Mouse (Mus musculus) liver, embryonic 12.5 days (tissue): ENCODE measurements around the gene Nme3. TPM values are rescaled to one million over a fixed set of nuclear protein-coding genes. Genes with fewer than 3 reads are reported as not detected.

Experiments used
- ATAC-seq: fragments of 200-750 bp; cut with Nextera tagmentation; 2 replicates; pipeline ENCODE4 v1.8.0; 2017; ENCODE audit warnings: moderate number of reproducible peaks, mild to moderate bottlenecking, moderate library complexity
- H3K27ac ChIP-seq: fragments of 300-500 bp; sonication (generic); 2 replicates; pipeline ENCODE4 v1.5.1; 2016; ENCODE audit warnings: mild to moderate bottlenecking
- H3K27me3 ChIP-seq: fragments of 300-500 bp; sonication (generic); replicated peaks from 2 replicates; pipeline ENCODE4 v1.6.1; 2016; ENCODE audit warnings: mild to moderate bottlenecking, moderate library complexity
- H3K36me3 ChIP-seq: fragments of 300-500 bp; sonication (generic); 2 replicates; pipeline ENCODE4 v1.6.1; 2016; ENCODE audit warnings: mild to moderate bottlenecking, moderate library complexity
- H3K4me1 ChIP-seq: fragments of 300-500 bp; sonication (generic); 2 replicates; pipeline ENCODE4 v1.6.1; 2016
- H3K4me2 ChIP-seq: fragments of 300-500 bp; sonication (generic); 2 replicates; pipeline ENCODE4 v1.6.1; 2016; ENCODE audit warnings: mild to moderate bottlenecking, moderate library complexity
- H3K4me3 ChIP-seq: fragments of 300-500 bp; sonication (generic); 2 replicates; pipeline ENCODE4 v1.5.1; 2016; ENCODE audit warnings: mild to moderate bottlenecking, moderate library complexity
- H3K9ac ChIP-seq: fragments of 300-500 bp; sonication (generic); 2 replicates; pipeline ENCODE4 v1.6.1; 2016; ENCODE audit warnings: mild to moderate bottlenecking, moderate library complexity
- H3K9me3 ChIP-seq: fragments of 300-500 bp; sonication (generic); replicated peaks from 2 replicates; pipeline ENCODE4 v1.6.1; 2016; ENCODE audit warnings: mild to moderate bottlenecking, moderate library complexity
- WGBS: fragments of 180-500 bp; shearing (Covaris S2); methylation state at CpG from one replicate; pipeline ENCODE4 v1.1.7; 2016; ENCODE audit not compliant: insufficient replicate concordance; 5-methylcytosine and 5-hydroxymethylcytosine counted together
- polyA plus RNA-seq: library from polyadenylated mRNA; unstranded; fragments of >200 nt; fragmentation: Nextera tagmentation; extraction: Ambion mirVana; gene quantifications from 2 replicates; pipeline ENCODE4 v1.2.1, GENCODE M21; 2016

Nme3 gene
- polyA plus RNA-seq, 1 experiment from 2014 or later: 67.9 TPM

- H3K4me3 ChIP-seq: no peak overlapping the region
- peak overlapping the region; percentile 25 for H3K9ac ChIP-seq
- H3K4me2 ChIP-seq: peak overlapping the region; percentile 23; the same call in 1 of the 2 replicates
- peak; percentile 73 for ATAC-seq
- peaks cover 40% of the 10 kb centered on the region for H3K4me1 ChIP-seq
- no peaks in the 10 kb centered on the region for H3K9me3 ChIP-seq
- no peaks in the 10 kb centered on the region for H3K27me3 ChIP-seq
- H3K36me3 ChIP-seq: peaks cover 89% of the 10 kb centered on the region
- H3K27ac ChIP-seq: peak overlapping the region; percentile 80
- 91% methylated on average over 8 of the region's 8 CpGs for WGBS
These were observed 36.2 kb upstream of the Nme3 start for GRCm38 (mm10) chr17:24860076-24860475.

DNA sequence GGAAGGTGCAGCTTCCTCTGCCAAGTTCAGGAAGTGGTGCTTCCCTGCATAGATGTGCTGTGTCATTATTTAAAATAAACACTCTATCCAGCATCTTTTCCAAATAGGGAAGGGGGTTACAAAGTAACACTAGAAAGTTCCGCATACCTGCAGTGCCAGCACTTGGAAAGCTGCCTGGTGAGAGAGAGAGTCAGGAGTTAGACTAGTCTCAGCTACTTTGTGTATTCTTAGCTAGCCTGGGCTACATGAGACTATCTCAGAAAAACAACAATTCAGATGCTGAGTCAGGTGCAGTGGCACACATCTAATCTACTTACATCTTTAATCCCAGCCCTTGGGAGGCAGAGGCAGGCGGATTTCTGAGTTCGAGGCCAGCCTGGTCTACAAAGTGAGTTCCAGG lies 34.5 kb upstream of the Nme3 start:
- WGBS: 79% methylated on average over 3 of the region's 3 CpGs
- H3K27me3 ChIP-seq: no peaks in the 10 kb centered on the region
- no peak overlapping the region for H3K4me2 ChIP-seq
- ATAC-seq: no peak
- H3K4me3 ChIP-seq: no peak overlapping the region
- H3K36me3 ChIP-seq: peaks cover 83% of the 10 kb centered on the region
- H3K27ac ChIP-seq: no peak overlapping the region
- no peak overlapping the region for H3K9ac ChIP-seq
- peaks cover 35% of the 10 kb centered on the region for H3K4me1 ChIP-seq
- H3K9me3 ChIP-seq: no peaks in the 10 kb centered on the region

- Histone ChIP-seq H3K9me3 (no peaks in the 10 kb centered on the region), H3K4me2 (no peak within 1 kb of the TSS), H3K36me3 (peaks cover 55% of the 10 kb centered on the region), H3K4me3 (no peak within 1 kb of the TSS), H3K27ac (no peak within 1 kb of the TSS), H3K27me3 (no peaks in the 10 kb centered on the region), H3K9ac (no peak within 1 kb of the TSS), H3K4me1 (no peaks in the 10 kb centered on the region)
- no peak for ATAC-seq
- WGBS: 77% methylated on average over 8 of the region's 8 CpGs
These were observed 30.5 kb upstream of the Nme3 start, which contains the start of gene Igfals for GRCm38 (mm10) chr17:24865776-24866175. Igfals (plus strand) TSS chr17:24865997.

GRCm38 (mm10) chr17:24867914-24868313 lies 28.4 kb upstream of the Nme3 start:
- Histone ChIP-seq H3K4me3 (no peak overlapping the region), H3K4me2 (no peak overlapping the region), H3K4me1 (no peaks in the 10 kb centered on the region), H3K9me3 (no peaks in the 10 kb centered on the region), H3K27ac (no peak overlapping the region), H3K9ac (no peak overlapping the region), H3K36me3 (peaks cover 34% of the 10 kb centered on the region), H3K27me3 (0 out of 2 replicates have a peak, but pooled peaks cover 4% of the 10 kb centered on the region)
- WGBS: 86% methylated on average over 10 of the region's 10 CpGs
- no peak for ATAC-seq

GRCm38 (mm10) chr17:24873695-24874404 lies 22.4 kb upstream of the Nme3 start:
- no peak overlapping the region for H3K4me2 ChIP-seq
- H3K9ac ChIP-seq: no peak overlapping the region
- peaks cover 12% of the 10 kb centered on the region; the same call in 1 of the 2 replicates for H3K4me1 ChIP-seq
- H3K4me3 ChIP-seq: no peak overlapping the region
- WGBS: 37% methylated on average over 4 of the region's 4 CpGs
- no peak overlapping the region for H3K27ac ChIP-seq
- no peak for ATAC-seq
- H3K27me3 ChIP-seq: peaks cover 4% of the 10 kb centered on the region; the same call in 1 of the 2 replicates
- H3K36me3 ChIP-seq: no peaks in the 10 kb centered on the region
- H3K9me3 ChIP-seq: no peaks in the 10 kb centered on the region

DNA sequence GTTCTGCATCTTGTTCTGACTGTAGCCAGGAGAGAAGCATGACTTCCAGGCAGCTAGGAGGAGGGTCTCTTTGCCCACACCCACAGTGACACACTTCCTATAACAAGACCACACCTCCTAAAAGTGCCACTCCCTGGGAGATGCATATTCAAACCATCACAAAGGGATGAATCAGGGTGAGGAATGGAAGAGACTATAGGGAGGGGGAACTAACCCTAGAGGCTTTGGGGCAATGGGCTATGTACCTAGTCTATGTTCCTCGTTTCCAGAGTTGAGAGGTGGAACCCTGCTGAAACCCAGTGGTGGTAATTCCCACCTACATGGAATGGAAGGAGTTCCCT lies 21.9 kb upstream of the Nme3 start:
- Histone ChIP-seq H3K4me3 (no peak overlapping the region), H3K9me3 (no peaks in the 10 kb centered on the region), H3K27ac (no peak overlapping the region), H3K4me2 (no peak overlapping the region), H3K4me1 (peaks cover 12% of the 10 kb centered on the region; the same call in 1 of the 2 replicates), H3K36me3 (no peaks in the 10 kb centered on the region), H3K27me3 (peaks cover 4% of the 10 kb centered on the region; the same call in 1 of the 2 replicates), H3K9ac (no peak overlapping the region)
- 35% methylated on average over 1 of the region's 1 CpGs for WGBS
- no peak for ATAC-seq

GRCm38 (mm10) chr17:24874989-24875388 lies 21.3 kb upstream of the Nme3 start:
- Histone ChIP-seq H3K9ac (no peak overlapping the region), H3K27ac (no peak overlapping the region), H3K27me3 (peaks cover 4% of the 10 kb centered on the region; the same call in 1 of the 2 replicates), H3K36me3 (no peaks in the 10 kb centered on the region), H3K4me2 (no peak overlapping the region), H3K9me3 (no peaks in the 10 kb centered on the region), H3K4me3 (no peak overlapping the region), H3K4me1 (peaks cover 12% of the 10 kb centered on the region; the same call in 1 of the 2 replicates)
- ATAC-seq: 0 out of 2 replicates have a peak, but pooled peaks have one; percentile 18
- WGBS: 68% methylated on average over 8 of the region's 8 CpGs

DNA sequence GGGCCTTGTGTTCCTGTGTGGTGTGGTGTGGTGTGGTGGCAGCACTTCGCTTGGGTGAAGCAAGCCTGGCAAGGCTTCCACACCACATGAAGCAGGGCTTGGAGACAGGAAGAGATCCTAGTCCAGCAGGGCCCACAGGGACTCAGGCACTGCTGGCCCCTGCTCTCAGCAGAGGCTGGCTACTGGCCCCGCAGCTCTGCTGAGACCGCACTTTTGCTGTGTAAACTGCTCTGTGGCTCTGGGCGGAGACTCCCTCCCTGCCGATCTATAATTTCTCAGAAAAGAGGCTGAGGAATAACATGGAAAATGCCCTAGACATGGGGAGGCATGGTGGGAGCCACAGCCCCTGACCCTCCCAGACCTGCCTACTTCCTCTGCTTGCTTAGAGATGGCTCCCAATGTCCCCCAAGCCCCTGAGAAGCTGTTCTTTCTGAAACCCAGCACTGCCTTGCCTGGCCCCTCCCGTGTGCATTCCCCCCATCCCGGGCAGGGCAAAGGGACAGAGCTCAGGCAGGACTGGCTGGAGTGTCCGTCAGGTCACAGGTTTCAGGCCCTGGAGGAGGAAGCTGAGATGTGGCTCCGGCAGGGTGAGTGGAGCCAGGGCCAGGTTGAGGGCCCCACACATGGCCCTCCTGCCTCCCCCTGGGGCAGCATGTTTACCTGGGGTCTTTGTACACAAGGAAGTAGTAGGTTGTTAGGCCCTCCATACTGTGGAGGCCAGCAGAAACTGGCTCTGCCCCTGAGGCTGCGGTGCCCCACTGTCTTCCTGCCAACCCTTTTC lies 18.8 kb upstream of the Nme3 start:
- WGBS: 58% methylated on average over 10 of the region's 10 CpGs
- Histone ChIP-seq H3K9me3 (no peaks in the 10 kb centered on the region), H3K4me2 (peak overlapping the region; percentile 27), H3K27ac (peak overlapping the region; percentile 69), H3K36me3 (peaks cover 22% of the 10 kb centered on the region), H3K4me1 (peaks cover 12% of the 10 kb centered on the region; the same call in 1 of the 2 replicates), H3K9ac (peak overlapping the region; percentile 15), H3K27me3 (no peaks in the 10 kb centered on the region; the same call in 1 of the 2 replicates), H3K4me3 (no peak overlapping the region)
- ATAC-seq: peak; percentile 50

- peaks cover 12% of the 10 kb centered on the region; the same call in 1 of the 2 replicates for H3K4me1 ChIP-seq
- H3K9ac ChIP-seq: peak overlapping the region; percentile 15; the same call in 1 of the 2 replicates
- H3K4me2 ChIP-seq: peak overlapping the region; percentile 27
- peak; percentile 36; the same call in 1 of the 2 replicates for ATAC-seq
- 49% methylated on average over 5 of the region's 5 CpGs for WGBS
- no peaks in the 10 kb centered on the region for H3K9me3 ChIP-seq
- no peak overlapping the region for H3K4me3 ChIP-seq
- peak overlapping the region; percentile 69 for H3K27ac ChIP-seq
- peaks cover 28% of the 10 kb centered on the region for H3K36me3 ChIP-seq
- no peaks in the 10 kb centered on the region; the same call in 1 of the 2 replicates for H3K27me3 ChIP-seq
These were observed 18.2 kb upstream of the Nme3 start for GRCm38 (mm10) chr17:24878117-24878397.

- peaks cover 12% of the 10 kb centered on the region; the same call in 1 of the 2 replicates for H3K4me1 ChIP-seq
- no peaks in the 10 kb centered on the region; the same call in 1 of the 2 replicates for H3K27me3 ChIP-seq
- H3K27ac ChIP-seq: no peak overlapping the region
- H3K4me2 ChIP-seq: peak overlapping the region; percentile 27; the same call in 1 of the 2 replicates
- H3K36me3 ChIP-seq: peaks cover 32% of the 10 kb centered on the region
- WGBS: 71% methylated on average over 8 of the region's 8 CpGs
- no peak for ATAC-seq
- H3K9ac ChIP-seq: no peak overlapping the region
- H3K4me3 ChIP-seq: no peak overlapping the region
- H3K9me3 ChIP-seq: no peaks in the 10 kb centered on the region
These were observed 17.8 kb upstream of the Nme3 start for GRCm38 (mm10) chr17:24878531-24878930.

DNA sequence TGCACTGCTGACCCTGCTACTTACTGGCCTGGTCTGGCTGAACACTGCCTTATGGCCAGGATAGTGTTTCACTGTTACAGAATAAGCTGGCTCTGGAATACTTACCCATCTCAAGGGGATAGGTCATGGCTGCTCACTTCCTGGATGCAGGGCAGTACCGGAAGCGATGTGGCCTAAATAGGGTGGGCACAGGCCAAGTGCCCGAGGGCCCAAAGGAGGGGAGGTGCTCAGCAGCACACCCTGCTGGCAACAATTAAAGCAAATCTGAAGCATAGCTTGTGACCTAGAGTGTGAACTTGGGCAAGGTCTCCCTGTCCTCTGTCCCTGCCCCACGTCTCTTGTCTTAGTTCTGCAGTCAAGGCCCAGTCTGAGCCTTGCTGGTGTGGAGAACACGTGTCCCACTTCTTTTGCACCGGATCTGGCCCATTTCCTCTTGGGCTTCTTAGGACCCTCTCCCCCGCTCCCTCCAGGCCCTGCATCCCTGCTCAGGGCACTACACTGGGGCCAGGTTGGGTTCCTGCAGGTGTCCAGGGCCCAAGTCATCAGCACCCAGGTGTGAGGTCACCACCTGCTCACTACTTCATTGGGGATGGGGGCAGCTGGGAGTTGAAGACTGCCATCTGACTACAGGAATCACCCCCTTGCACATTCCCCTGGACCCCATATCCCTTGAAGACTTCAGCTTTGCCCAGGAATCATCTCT lies 14.4 kb upstream of the Nme3 start:
- H3K4me3 ChIP-seq: no peak overlapping the region
- WGBS: 45% methylated on average over 7 of the region's 7 CpGs
- H3K4me2 ChIP-seq: no peak overlapping the region
- H3K4me1 ChIP-seq: peaks cover 26% of the 10 kb centered on the region
- H3K9me3 ChIP-seq: no peaks in the 10 kb centered on the region
- H3K9ac ChIP-seq: no peak overlapping the region
- no peak for ATAC-seq
- H3K27me3 ChIP-seq: no peaks in the 10 kb centered on the region
- H3K36me3 ChIP-seq: peaks cover 50% of the 10 kb centered on the region
- H3K27ac ChIP-seq: no peak overlapping the region
